Mouse (Mus musculus): Measurements from ENCODE around the gene Nicn1.

DNA sequence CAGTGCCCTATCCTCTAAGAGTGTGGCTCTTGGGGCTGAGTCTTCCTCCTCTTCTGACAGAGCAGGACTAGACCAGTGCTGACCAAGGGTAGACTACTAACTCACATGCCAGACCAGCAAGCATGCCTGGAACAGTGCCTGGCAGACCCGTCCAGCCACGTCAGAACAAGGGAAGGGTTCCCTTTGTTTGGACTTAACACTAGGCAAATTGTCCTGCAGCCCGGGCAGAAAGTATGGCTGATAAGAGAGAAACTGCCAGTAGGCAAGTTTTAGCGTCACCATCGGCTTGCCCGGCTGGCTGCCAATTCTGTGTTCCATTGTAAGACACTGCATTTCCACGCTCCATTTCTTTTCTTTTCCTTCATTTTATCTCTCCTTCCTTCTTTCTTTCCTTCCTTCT, 22.5 kb upstream of the Nicn1 start:
- TF ChIP-seq POLR2A (IDR thresholded peaks at IDR 0.05; ENCODE audit: insufficient read depth, low read depth, low read length): no peak
- no peak for TF ChIP-seq CTCF (IDR thresholded peaks at IDR 0.05)
